Mouse (Mus musculus): ENCODE data around the gene Ano9. TPM values are rescaled to one million over a fixed set of nuclear protein-coding genes. Genes with fewer than 3 reads are reported as not detected.

Gene Ano9
- total and polyA plus RNA-seq, 3 experiments = 0.03 to 0.08 TPM; not detected in 1

DNA sequence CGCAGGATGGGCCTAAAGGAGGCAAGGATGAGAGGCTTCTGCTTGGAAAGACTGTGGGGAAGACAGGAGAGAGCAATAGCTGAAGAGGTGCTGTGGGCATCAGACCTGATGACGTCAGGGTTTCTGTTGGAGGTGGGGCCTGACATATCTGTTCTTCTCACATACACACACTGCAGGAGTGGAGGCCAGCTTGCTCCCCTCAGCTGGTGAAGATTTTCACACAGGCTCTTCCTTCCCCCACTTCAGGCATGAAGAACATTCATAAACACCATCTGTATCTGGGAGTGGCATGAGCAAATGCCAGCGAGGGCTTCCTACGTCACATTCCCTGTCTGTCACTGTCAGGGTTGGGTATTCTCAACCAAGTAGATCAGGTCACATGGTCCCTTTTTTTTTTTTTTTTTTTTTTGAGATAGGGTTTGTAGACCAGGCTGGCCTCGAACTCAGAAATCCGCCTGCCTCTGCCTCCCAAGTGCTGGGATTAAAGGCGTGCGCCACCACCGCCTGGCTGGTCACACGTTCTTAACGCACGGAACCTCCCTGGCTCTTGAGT is 28.5 kb upstream of the Ano9 start (continued):
- no peak for TF ChIP-seq USF2 (IDR thresholded peaks at IDR 0.05; ENCODE audit: borderline replicate concordance in 1 of 2, insufficient read depth in 1 of 2, low read depth in 1 of 2, low read length in 2 of 2)
- no peak for TF ChIP-seq TBP (IDR thresholded peaks at IDR 0.05; ENCODE audit: low read depth, low read length)
- TF ChIP-seq E2F4 (IDR thresholded peaks at IDR 0.05; ENCODE audit: borderline replicate concordance, low read depth, low read length) = no peak
- TF ChIP-seq ZNF384 (IDR thresholded peaks at IDR 0.05; ENCODE audit: low read depth, low read length) = peak; percentile 63
- TF ChIP-seq GATA1 (IDR thresholded peaks at IDR 0.05; ENCODE audit: low read depth, low read length) = no peak

GRCm38 (mm10) chr7:141145403-141145802 is 27.8 kb upstream of the Ano9 start:
- H3K36me3 ChIP-seq (ENCODE audit: control insufficient read depth in 1 of 2, insufficient read depth in 2 of 2, low read length in 2 of 2) = peaks cover 3 to 27% of the 10 kb centered on the region in 2 experiments

GRCm38 (mm10) chr7:141144650-141145049 is 27.0 kb upstream of the Ano9 start:
- Histone ChIP-seq H3K27me3 (ENCODE audit: control insufficient read depth in 1 of 2, insufficient read depth in 2 of 2, low read length in 2 of 2) (no peaks in the 10 kb centered on the region), H3K27ac (ENCODE audit: control insufficient read depth, low read depth, low read length) (no peak overlapping the region), H3K36me3 (ENCODE audit: control insufficient read depth in 1 of 2, insufficient read depth in 2 of 2, low read length in 2 of 2) (peaks cover 3 to 27% of the 10 kb centered on the region in 2 experiments), H3K9ac (ENCODE audit: control insufficient read depth, low read depth, low read length, poor library complexity, severe bottlenecking) (no peak overlapping the region), H3K9me3 (replicated peaks; ENCODE audit: insufficient read depth, low read length) (no peaks in the 10 kb centered on the region), H3K4me1 (ENCODE audit: control insufficient read depth in 1 of 2, insufficient read depth in 2 of 2, low read length in 2 of 2) (peaks cover 35 to 42% of the 10 kb centered on the region in 2 experiments), H3K79me2 (ENCODE audit: control insufficient read depth, insufficient read depth, low read length, poor library complexity) (no peaks in the 10 kb centered on the region), H3K4me3 (ENCODE audit: control insufficient read depth in 1 of 2, insufficient read depth in 1 of 2, low read depth in 2 of 2, low read length in 2 of 2) (no peak overlapping the region)
- no peak for DNase-seq (ENCODE audit: low read depth, low spot score)
- TF ChIP-seq ZMIZ1 (IDR thresholded peaks at IDR 0.05; ENCODE audit: low read depth, low read length) (no peak), UBTF (IDR thresholded peaks at IDR 0.05; ENCODE audit: borderline replicate concordance, insufficient read depth, low read depth, low read length) (no peak), TBP (IDR thresholded peaks at IDR 0.05; ENCODE audit: low read depth, low read length) (no peak), USF2 (IDR thresholded peaks at IDR 0.05; ENCODE audit: borderline replicate concordance in 1 of 2, insufficient read depth in 1 of 2, low read depth in 1 of 2, low read length in 2 of 2) (no peak), CTCF (IDR thresholded peaks at IDR 0.05 in 2 of 3, conservative IDR thresholded peaks at IDR 0.05 in 1 of 3; ENCODE audit: control insufficient read depth in 1 of 3, insufficient read depth in 1 of 3, low read depth in 2 of 3, low read length in 3 of 3, poor library complexity in 1 of 3, severe bottlenecking in 1 of 3) (no peak), HCFC1 (IDR thresholded peaks at IDR 0.05; ENCODE audit: low read depth, low read length) (no peak), POLR2AphosphoS2 (IDR thresholded peaks at IDR 0.05; ENCODE audit: low read length) (no peak), MYC (IDR thresholded peaks at IDR 0.05; ENCODE audit: low read depth, low read length) (no peak), USF1 (IDR thresholded peaks at IDR 0.05; ENCODE audit: low read depth, low read length) (no peak), ELF1 (IDR thresholded peaks at IDR 0.05; ENCODE audit: low read depth, low read length) (no peak), BHLHE40 (IDR thresholded peaks at IDR 0.05; ENCODE audit: borderline replicate concordance, low read depth, low read length) (no peak), MAX (IDR thresholded peaks at IDR 0.05; ENCODE audit: low read length) (no peak)

More at GRCm38 (mm10) chr7:141145403-141145802, 27.8 kb upstream of the Ano9 start:
- no peak for DNase-seq (ENCODE audit: low read depth, low spot score)
- no peaks in the 10 kb centered on the region for H3K9me3 ChIP-seq (replicated peaks; ENCODE audit: insufficient read depth, low read length)
- no peak for TF ChIP-seq MXI1 (IDR thresholded peaks at IDR 0.05; ENCODE audit: low read depth, low read length)
- TF ChIP-seq BHLHE40 (IDR thresholded peaks at IDR 0.05; ENCODE audit: borderline replicate concordance, low read depth, low read length) = no peak
- no peak for TF ChIP-seq SMC3 (IDR thresholded peaks at IDR 0.05; ENCODE audit: low read depth, low read length)
- no peak for TF ChIP-seq MYB (IDR thresholded peaks at IDR 0.05; ENCODE audit: low read depth, low read length)
- no peak for TF ChIP-seq RAD21 (IDR thresholded peaks at IDR 0.05; ENCODE audit: low read depth, low read length)
- no peak for TF ChIP-seq CHD1 (IDR thresholded peaks at IDR 0.05; ENCODE audit: low read depth, low read length)
- no peak for TF ChIP-seq MAX (IDR thresholded peaks at IDR 0.05; ENCODE audit: low read length)
- no peak for TF ChIP-seq MAZ (IDR thresholded peaks at IDR 0.05; ENCODE audit: low read depth, low read length)
- no peak for TF ChIP-seq KAT2A (conservative IDR thresholded peaks at IDR 0.05; ENCODE audit: low read depth, low read length)
- no peak for TF ChIP-seq ZC3H11A (IDR thresholded peaks at IDR 0.05; ENCODE audit: low read depth, low read length)
- TF ChIP-seq ZNF384 (IDR thresholded peaks at IDR 0.05; ENCODE audit: low read depth, low read length) = no peak
- no peak for TF ChIP-seq CHD2 (IDR thresholded peaks at IDR 0.05; ENCODE audit: low read length)
- H3K4me3 ChIP-seq (ENCODE audit: control insufficient read depth in 1 of 2, insufficient read depth in 1 of 2, low read depth in 2 of 2, low read length in 2 of 2) = no peak overlapping the region
- H3K9ac ChIP-seq (ENCODE audit: control insufficient read depth, low read depth, low read length, poor library complexity, severe bottlenecking) = no peak overlapping the region
- H3K27me3 ChIP-seq (ENCODE audit: control insufficient read depth in 1 of 2, insufficient read depth in 2 of 2, low read length in 2 of 2) = no peaks in the 10 kb centered on the region
- H3K4me1 ChIP-seq (ENCODE audit: control insufficient read depth in 1 of 2, insufficient read depth in 2 of 2, low read length in 2 of 2) = peaks cover 35 to 42% of the 10 kb centered on the region in 2 experiments
- H3K79me2 ChIP-seq (ENCODE audit: control insufficient read depth, insufficient read depth, low read length, poor library complexity) = no peaks in the 10 kb centered on the region
- H3K27ac ChIP-seq (ENCODE audit: control insufficient read depth, low read depth, low read length) = no peak overlapping the region

Data from MEL (cell line).